Mouse (Mus musculus): ENCODE measurements at regions not wholly inside any gene's neighbourhood (a gene's known extent, or its start where the extent isn't known, plus 50 kb on each side); places are given as distances from the start of the nearest gene placed in this dataset.
"Not testable (repeated sequence)": the region's sequence is repeated elsewhere in the genome, so short reads cannot be mapped to it uniquely, and the experiment has no call there.

DNA sequence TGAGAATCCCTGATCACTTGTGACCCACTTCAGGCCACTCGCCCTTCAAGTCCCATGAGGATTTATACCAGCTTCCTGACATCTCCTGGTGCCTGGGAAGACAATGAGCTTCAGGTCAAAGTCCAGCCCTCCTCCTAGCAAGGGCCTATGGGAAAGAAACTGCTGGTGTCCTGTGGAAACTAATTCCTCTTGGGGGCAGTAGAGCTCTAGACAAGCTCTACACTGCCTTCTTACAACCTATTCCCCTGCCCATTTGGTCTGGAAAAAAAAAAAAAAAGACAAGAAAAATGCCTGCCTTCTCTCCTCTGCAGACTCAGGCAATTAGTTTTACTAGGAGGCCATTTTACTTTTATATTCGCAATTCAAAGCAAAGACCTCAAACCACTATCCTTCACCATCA lies 132.6 kb upstream of the Olfr1324 start:
- intact Hi-C loops (cut with DNase I): no loop called here
- DNase-seq (ENCODE audit: low spot score in 2 of 2): peak in 1 of 2 experiments; percentile 44

DNA sequence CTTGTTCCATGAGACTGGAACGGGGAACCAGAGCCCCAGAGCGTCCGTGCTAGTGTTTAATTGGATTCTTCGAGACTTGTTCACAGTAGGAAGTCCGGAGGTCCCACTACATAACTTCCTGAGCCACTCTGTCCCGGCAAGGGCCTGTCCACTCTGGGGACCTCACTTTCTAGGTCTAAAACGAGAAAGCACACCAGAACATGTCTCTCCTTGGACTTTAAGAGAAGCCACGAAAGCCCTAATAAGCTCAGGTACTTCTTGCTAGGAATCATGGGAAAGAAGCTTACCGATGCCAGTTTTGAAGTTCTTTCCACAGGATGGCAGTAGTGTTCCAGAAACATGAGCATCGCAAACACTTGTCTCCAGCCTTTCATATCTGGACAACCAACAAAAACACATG lies 122.0 kb upstream of the Olfr1324 start:
- intact Hi-C loops (cut with DNase I): no loop called here

DNA sequence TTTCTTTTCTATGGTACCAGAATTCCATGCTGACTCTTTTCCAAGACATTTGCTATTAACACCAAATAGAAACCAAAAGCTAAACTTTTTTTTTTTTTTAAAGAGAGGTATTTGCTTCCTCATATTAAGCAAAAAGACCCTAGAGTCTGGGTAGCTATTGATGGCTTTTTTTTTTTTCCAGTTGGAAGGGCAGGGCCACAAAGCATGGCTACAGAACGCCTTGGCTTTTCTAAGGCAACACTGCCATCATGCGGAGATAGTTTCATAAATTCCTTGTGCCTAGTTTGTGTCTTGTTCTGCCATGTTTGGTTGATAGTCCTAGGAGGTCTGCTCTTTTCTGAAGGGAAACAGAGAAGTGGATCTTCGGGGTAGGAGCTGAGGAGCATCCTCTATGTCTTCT lies 121.4 kb upstream of the Olfr1324 start:
- intact Hi-C loops (cut with DNase I): no loop called here
- DNase-seq (ENCODE audit: low spot score in 2 of 2): peak in 1 of 2 experiments; percentile 74

More for the DNA sequence above, 122.0 kb upstream of the Olfr1324 start:
- DNase-seq (ENCODE audit: low spot score in 2 of 2): peak in 1 of 2 experiments; percentile 61

DNA sequence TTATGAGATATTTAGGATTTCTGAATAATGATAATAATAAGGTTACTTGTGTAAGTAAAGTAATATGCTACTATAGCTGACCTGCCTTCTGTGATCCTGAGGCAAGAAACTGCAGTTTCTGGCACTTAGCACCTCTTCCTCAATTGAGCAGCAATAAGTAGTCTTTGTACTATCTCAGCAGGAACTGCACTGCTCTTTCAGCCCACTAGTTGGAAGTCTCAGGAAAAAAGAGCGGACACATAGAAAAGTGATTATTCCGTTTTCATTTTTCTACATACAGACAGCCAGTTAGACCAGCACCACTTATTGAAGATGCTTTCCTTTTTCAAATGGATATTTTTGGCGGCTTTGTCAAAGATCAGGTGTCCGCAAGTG lies 109.5 kb upstream of the Olfr1324 start:
- intact Hi-C loops (cut with DNase I); DNase-seq (ENCODE audit: low spot score in 2 of 2): not testable (repeated sequence)

DNA sequence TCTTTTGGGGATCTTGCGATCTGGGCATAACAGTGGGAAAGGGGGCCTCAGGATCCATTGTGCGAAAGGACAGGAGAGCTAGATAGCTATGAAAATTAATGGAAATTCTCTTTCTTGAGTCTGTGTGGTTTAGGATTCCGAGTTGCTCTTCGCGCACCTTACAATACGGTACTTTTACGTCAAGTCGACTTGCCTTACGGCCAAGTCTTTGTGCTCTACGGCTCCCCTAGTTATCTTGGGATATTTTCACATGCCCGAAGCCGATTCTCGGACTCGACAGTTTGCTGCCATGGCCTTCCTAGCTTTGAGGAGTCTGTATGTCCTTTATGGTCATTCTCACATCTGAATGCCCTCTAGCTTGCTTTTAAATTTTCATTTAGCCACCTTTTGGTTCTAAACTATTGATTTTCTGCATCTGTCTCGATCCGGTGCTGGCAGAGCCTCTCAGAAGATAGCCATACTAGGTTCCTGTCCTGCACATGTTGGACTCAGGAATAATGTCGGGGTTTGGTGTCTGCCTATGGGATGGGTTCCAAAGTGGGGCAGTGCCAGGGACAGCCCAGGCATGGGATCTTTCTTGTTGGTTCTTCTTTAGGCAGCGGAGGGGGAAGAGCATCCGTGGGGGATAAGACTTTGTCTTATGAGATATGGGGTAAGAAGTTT lies 109.0 kb upstream of the Olfr1324 start:
- peak; percentile 31 to 83 for DNase-seq (ENCODE audit: low spot score in 2 of 2)
- intact Hi-C loops (cut with DNase I): no loop called here

DNA sequence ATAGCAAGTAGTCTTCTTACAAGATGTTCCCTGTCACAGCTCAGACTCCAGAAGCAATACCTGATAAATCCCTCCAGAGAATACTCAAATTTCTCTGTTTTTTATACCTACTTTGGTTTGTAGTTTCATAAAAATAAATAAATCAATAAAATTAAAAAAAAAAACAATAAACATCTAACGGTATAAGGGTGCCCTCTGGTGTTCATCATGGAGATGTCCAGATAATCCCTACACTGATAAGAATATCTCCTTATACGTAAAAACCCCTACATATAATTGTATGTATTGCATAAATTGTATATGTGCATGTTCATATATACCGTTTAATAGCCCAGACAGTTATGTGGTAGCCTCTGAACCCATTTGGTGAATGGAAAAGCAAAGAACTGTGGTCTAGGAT lies 75.7 kb upstream of the Olfr1324 start:
- intact Hi-C loops (cut with DNase I): loop anchor here (2.0 to 5.0 kb wide), 2 partner anchors 1127 to 1157 kb away; no protein-coding TSS in a partner anchor
- no peak for DNase-seq (ENCODE audit: low spot score in 2 of 2)

DNA sequence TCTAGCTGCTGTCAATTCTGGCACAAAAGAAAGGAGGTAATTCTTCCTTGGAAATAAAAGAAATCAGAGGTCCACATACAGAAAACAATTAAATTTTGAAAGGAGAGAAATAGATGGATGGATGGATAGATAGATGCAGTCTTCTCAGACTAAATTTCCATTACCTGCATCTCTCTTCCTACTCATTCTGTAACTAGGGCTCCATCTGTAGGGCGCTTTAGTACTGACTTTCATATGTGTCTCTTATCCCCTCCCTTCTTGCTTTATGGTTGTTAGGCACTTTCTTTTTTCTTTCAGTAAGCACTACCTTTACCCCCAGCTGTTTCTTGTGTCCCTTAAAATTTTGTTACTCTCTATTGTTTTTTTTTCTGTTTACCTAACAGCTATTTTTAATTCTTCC lies 72.9 kb upstream of the Olfr1324 start:
- intact Hi-C loops (cut with DNase I): loop anchor here (5.0 kb wide), 1 partner anchor 1154 kb away; no protein-coding TSS in a partner anchor
- DNase-seq (ENCODE audit: low spot score in 2 of 2): peak in 1 of 2 experiments; percentile 8

DNA sequence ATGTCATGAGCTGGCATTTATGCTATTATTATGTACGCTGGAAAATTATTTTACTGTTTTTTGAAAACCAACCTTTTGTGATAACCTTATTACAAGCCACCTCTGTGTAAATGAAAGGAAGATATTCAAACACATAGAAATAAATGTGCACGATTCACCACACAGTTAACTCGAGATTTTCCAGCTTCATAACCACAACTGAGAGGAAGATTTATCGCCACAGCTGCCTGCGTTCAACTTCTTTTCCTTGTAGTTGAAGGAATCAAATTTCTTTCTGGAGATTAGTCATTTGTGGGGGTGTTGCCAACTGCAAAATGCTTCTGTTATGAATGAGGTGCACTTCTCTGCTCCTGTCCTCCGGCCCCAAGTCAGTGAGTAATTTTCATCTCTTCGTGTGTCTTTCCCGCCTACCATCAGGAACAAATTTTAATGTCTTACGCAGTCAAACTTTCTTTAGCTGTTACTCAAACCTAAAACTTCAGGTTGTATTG lies 62.2 kb upstream of the Olfr1324 start:
- DNase-seq (ENCODE audit: low spot score in 2 of 2); intact Hi-C loops (cut with DNase I): not testable (repeated sequence)

Measured in left cerebral cortex, postnatal 25 days (tissue).